Mouse (Mus musculus) cerebellum, adult 2 months (tissue): ENCODE measurements around the gene Azin2.

Experiments
- CTCF ChIP-seq: fragments of 200-500 bp; IDR thresholded peaks from 2 replicates; pipeline ENCODE4 v1.5.1; 2011; ENCODE audit warnings: low read depth, mild to moderate bottlenecking, control low read depth, low read length, moderate library complexity, borderline replicate concordance; ENCODE audit not compliant: insufficient read depth
- POLR2A ChIP-seq: fragments of 200-500 bp; IDR thresholded peaks from 2 replicates; pipeline ENCODE4 v1.6.1; 2011; ENCODE audit warnings: low read length, control low read depth, borderline replicate concordance; ENCODE audit not compliant: insufficient read depth

DNA sequence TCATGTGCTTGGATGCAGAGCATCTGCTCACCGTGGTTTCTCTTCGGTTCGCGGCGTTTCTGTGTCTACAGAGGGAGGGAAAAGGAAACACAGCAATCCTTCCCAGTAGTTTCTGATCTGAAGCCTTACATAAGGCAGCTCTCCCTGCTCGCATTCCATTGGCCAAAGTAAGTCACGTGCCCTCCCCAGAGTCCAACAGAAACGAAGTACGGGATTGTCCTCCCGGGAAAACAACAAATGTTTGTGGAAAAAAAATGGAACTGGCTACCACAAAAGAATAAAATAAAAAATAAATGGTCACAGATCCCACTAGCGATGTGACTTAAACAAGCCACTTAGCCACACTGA, 19.6 kb upstream of the Azin2 start:
- TF ChIP-seq POLR2A (no peak), CTCF (no peak)
